Mouse (Mus musculus) layer of hippocampus, adult 2 months (tissue): ENCODE data around the gene Kif26a. TPM values are rescaled to one million over a fixed set of nuclear protein-coding genes. Genes with fewer than 3 reads are reported as not detected.

ENCODE experiments used
- DNase-seq, 2 experiments: peaks; one replicate each; pipeline ENCODE4 v3.0.0; 2022; ENCODE audit warnings: low spot score in 2 of 2
- H3K27ac ChIP-seq: fragments of 200-600 bp; 2 replicates; pipeline ENCODE4 v1.8.1; 2022
- H3K4me3 ChIP-seq: fragments of 200-600 bp; 2 replicates; pipeline ENCODE4 v1.8.1; 2022; ENCODE audit warnings: mild to moderate bottlenecking
- CTCF ChIP-seq: fragments of 200-600 bp; conservative IDR thresholded peaks from 2 replicates; pipeline ENCODE4 v1.8.1; 2022; ENCODE audit warnings: antibody characterized with exemption, mild to moderate bottlenecking, moderate library complexity
- microRNA-seq, 2 experiments: library from miRNA; unstranded; fragments of <30 nt; microRNA quantifications; one replicate each; pipeline ENCODE4 v1.2.0; 2021
- total RNA-seq, 2 experiments: library from RNA; stranded (reverse); gene quantifications; 2 replicates each; pipeline ENCODE4 v1.2.3; 2021

Kif26a gene
- total RNA-seq, 2 experiments from 2014 or later, result 5.0 to 5.8 TPM

GRCm38 (mm10) chr12:112221754-112222439 is 75.9 kb downstream of the Kif26a start:
- H3K27ac ChIP-seq, result no peak overlapping the region
- peak; percentile 23 to 39 for DNase-seq
- no peak for TF ChIP-seq CTCF

DNA sequence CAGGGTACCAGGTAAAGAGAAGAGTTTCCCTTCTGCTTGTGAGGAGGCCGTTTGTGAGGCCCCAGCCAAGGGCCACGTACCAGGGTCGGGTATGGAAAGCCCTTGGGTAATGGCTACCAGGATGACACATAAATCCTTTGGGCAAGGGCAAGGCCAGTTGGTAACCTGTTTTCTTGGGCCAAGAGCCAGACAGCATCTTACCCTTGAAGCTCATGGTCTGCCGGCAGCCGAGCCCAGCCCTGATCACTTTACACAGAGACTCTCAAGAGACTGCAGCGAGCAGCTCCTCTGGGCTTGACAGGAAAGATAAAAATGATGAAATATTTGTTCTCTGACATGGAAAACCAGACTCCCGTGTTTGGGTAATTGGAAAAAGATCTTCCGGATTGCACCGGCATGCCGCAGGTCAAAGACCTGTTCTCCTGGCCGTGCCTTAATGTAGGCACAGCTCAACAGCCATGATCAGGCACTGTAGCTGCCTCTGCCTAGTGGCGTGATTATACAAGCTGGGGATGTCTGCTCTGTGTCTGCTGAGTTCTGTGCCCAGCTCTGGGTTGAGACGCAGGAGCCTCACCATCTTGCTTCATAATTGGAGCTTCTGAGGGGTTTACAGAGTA is 77.8 kb downstream of the Kif26a start:
- Histone ChIP-seq H3K4me3 (no peak overlapping the region), H3K27ac (no peak overlapping the region)
- TF ChIP-seq CTCF, result no peak
- DNase-seq, result no peak

More at GRCm38 (mm10) chr12:112221754-112222439, 75.9 kb downstream of the Kif26a start:
- H3K4me3 ChIP-seq, result no peak overlapping the region

DNA sequence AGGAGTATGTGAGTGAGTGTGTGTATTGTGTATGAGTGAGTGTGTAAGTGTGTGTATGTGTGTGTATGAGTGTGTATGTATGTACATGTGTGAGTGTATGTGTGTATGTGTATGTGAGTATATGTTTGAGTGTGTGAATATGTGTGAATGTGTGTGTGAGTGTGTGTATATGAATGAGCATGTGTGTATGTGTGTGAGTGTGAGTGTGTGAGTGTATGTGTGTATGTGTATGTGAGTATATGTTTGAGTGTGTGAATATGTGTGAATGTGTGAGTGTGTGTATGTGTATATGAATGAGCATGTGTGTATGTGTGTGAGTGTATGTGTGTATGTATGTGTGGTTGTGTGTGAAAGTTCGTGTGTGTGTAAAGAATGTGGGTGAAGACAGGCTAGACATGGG is 80.2 kb downstream of the Kif26a start:
- DNase-seq, result no peak
- no peak for TF ChIP-seq CTCF

DNA sequence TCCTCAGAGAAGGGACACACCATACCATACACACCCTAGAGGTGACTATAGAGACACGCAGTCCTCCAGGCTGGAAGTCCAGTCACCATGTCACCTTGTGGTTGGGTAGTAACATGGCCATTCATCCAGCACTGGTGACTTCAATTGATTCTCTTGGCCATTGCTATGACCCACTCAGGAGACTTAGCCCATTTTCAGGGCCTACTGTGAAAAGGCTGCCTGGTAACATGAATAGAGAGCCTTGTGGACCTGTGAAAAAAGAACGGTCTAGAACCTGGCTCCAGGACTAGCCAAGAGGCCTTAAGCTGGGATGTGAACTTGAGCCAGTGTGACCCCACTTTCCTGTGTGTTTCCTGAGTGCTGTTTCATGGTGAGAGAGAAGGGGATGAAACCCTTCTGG is 80.6 kb downstream of the Kif26a start:
- Histone ChIP-seq H3K27ac (no peak overlapping the region), H3K4me3 (no peak overlapping the region)
- DNase-seq, result no peak
- no peak for TF ChIP-seq CTCF

More for the DNA sequence above, 80.2 kb downstream of the Kif26a start:
- Histone ChIP-seq H3K4me3 (no peak overlapping the region), H3K27ac (no peak overlapping the region)

DNA sequence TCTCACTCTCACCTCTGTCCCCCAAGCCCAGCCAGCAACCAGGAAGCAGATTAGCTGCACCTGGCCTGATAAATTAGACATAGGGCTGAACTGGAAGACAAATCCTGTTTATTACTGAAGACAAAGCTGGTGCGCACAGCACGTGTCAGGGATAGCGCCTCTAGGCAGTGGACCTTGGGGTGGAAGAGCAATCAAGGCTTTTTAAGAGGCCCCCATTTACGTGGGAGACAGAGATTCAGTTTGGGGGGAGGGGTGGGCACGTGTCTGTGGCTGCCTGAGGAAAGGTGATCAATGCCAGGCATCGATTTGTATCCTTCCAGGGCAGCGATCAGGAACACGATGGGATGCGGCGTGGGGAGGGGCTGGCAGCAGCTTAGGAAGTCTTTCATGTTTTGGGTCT is 83.1 kb downstream of the Kif26a start:
- DNase-seq, result no peak
- no peak for TF ChIP-seq CTCF
- H3K4me3 ChIP-seq, result no peak overlapping the region
- no peak overlapping the region for H3K27ac ChIP-seq

- TF ChIP-seq CTCF, result no peak
- H3K4me3 ChIP-seq, result no peak overlapping the region
- no peak overlapping the region for H3K27ac ChIP-seq
- no peak for DNase-seq
Observed at GRCm38 (mm10) chr12:112230196-112230595, 84.2 kb downstream of the Kif26a start.

Small RNA genes lying within 50 kb of the gene (microRNA-seq; reads per million reads assigned to microRNA genes)
- gene Mir203, result 92.7 to 103 reads per million in 2 experiments
- gene Mir3073a, result 0 reads per million in 2 experiments
- 0 reads per million in 2 experiments for gene Mir3073b

Other genes starting within 250 kb of the Kif26a start
- 100 to 1,000 TPM; 101 to 106 TPM for gene Ppp1r13b, start 238.1 kb upstream of the Kif26a start, total RNA-seq
- 100 to 1,000 TPM; 331 to 353 TPM for gene Atp5mpl, start 179.2 kb upstream of the Kif26a start, total RNA-seq
- under 1 TPM in 1 of 2 experiments, not detected in 1; 0.44 TPM for gene Tdrd9, start 174.6 kb upstream of the Kif26a start, total RNA-seq
- gene Rd3l, start 164.9 kb upstream of the Kif26a start, total RNA-seq, result not detected
- 1 to 10 TPM; 1.4 to 3.4 TPM for gene Aspg, start 39.5 kb upstream of the Kif26a start, total RNA-seq